Mouse (Mus musculus) heart, adult 8-10 months (tissue): ENCODE results near the gene Cox8c. TPM values are rescaled to one million over a fixed set of nuclear protein-coding genes. Genes with fewer than 3 reads are reported as not detected.

ENCODE experiments used
- DNase-seq: peaks from one replicate; pipeline ENCODE4 v3.0.0; 2022; ENCODE audit warnings: low spot score
- total RNA-seq, 4 experiments: library from RNA; stranded (reverse); gene quantifications; 2 replicates each; pipeline ENCODE4 v1.2.4; 2022

Cox8c gene
- total RNA-seq: not detected

- no peak for DNase-seq
These were observed at the start of gene Cox8c for GRCm38 (mm10) chr12:102899091-102899490. Gene Cox8c (plus strand): TSS chr12:102899316.

- no peak for DNase-seq
These were observed 38.3 kb upstream of the Cox8c start for GRCm38 (mm10) chr12:102860806-102861205.

- no peak for DNase-seq
These were observed 29.3 kb upstream of the Cox8c start for GRCm38 (mm10) chr12:102869802-102870201.

GRCm38 (mm10) chr12:102870527-102870926 lies 28.6 kb upstream of the Cox8c start:
- DNase-seq: no peak

GRCm38 (mm10) chr12:102877301-102878030 lies 21.6 kb upstream of the Cox8c start:
- peak; percentile 21 for DNase-seq

- peak; percentile 93 for DNase-seq
These were observed 20.9 kb upstream of the Cox8c start, which contains the start of gene Btbd7 for GRCm38 (mm10) chr12:102878031-102878823. Gene Btbd7 (minus strand): TSS chr12:102878471.

- no peak for DNase-seq
These were observed 20.2 kb upstream of the Cox8c start for GRCm38 (mm10) chr12:102878901-102879300.

- no peak for DNase-seq
These were observed 13.4 kb upstream of the Cox8c start for GRCm38 (mm10) chr12:102885735-102886134.

GRCm38 (mm10) chr12:102887366-102887765 lies 11.8 kb upstream of the Cox8c start:
- DNase-seq: no peak

- no peak for DNase-seq
These were observed 10.5 kb upstream of the Cox8c start for GRCm38 (mm10) chr12:102888568-102888967.

- DNase-seq: no peak
These were observed 9.1 kb downstream of the Cox8c start for GRCm38 (mm10) chr12:102908191-102908590.

GRCm38 (mm10) chr12:102916073-102916472 lies 17.0 kb downstream of the Cox8c start:
- DNase-seq: no peak

- no peak for DNase-seq
These were observed 30.6 kb downstream of the Cox8c start for GRCm38 (mm10) chr12:102929764-102930163.

- DNase-seq: no peak
These were observed 31.2 kb downstream of the Cox8c start for GRCm38 (mm10) chr12:102930335-102930734.

- DNase-seq: no peak
These were observed 31.7 kb downstream of the Cox8c start for GRCm38 (mm10) chr12:102930789-102931188.

- DNase-seq: no peak
These were observed 36.8 kb downstream of the Cox8c start for GRCm38 (mm10) chr12:102935892-102936291.

GRCm38 (mm10) chr12:102945571-102945970 lies 46.5 kb downstream of the Cox8c start:
- DNase-seq: no peak

- no peak for DNase-seq
These were observed 48.7 kb downstream of the Cox8c start for GRCm38 (mm10) chr12:102947826-102948225.

- DNase-seq: no peak
These were observed 49.8 kb downstream of the Cox8c start, which contains the start of gene Unc79 for GRCm38 (mm10) chr12:102948778-102949394. Gene Unc79 (plus strand): TSS chr12:102948859.

- no peak for DNase-seq
These were observed 50.5 kb downstream of the Cox8c start for GRCm38 (mm10) chr12:102949395-102950208.
